Mouse (Mus musculus): ENCODE measurements around the gene Cdk5r1. TPM values are rescaled to one million over a fixed set of nuclear protein-coding genes. Genes with fewer than 3 reads are reported as not detected.
A peak's percentile ranks its signal among the peaks of the same experiment; 100 is the strongest.

The Cdk5r1 gene
- 12.3 and 12.6 TPM in 2 replicates for polyA plus RNA-seq (2012; rRNA removed)
- 2.8 and 3.0 TPM in 2 replicates for polyA plus RNA-seq (2014; fragmentation: Nextera tagmentation; extraction: Ambion mirVana)

DNA sequence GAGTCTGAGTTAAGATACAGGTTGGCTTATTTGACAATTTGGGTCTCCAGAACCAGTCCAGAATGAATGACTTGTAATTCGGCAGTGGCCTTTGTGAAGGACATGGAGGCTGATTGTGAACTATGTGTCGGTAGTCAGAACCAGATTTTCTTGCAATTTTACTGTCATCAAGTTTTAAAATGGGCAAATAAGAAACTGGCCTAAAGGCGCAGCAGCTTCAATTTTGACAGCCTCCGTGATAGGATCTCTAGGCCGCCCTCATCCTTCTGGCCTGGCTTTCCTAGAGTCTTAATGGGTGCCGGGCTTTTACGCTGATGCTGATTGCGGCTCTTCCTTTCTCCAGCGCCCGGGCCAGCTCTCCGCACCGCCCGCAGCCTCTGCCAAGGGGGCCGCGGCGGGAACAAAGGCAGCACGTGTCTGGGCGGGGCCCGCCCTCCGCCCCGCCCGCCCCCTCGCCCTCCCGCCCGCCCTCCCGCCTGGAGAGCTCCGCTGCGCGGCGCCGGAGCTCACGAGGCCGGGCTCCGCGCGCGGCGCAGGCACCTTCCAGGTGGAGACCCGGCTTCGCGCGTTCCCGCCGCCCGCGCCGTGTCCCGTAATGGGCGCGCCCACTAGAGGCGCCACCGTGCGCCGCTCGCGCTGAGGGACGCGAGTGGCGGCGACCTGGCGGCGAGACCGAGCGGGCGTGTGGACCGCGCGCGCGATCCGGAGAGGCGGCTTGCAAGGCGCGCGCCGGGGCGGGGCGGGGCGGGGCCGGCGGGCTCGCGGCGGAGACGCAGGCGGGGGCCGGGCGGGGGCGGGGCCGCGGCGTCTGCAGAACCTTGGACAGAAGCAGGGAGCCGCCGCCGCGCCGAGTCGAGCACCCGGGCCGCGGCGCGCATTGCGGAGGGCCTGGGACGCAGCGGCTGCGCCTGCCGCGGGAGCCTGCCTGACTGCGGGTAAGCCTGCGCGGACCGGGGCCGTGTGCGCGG lies at the start of gene Cdk5r1:
Gene Cdk5r1, plus strand, starts transcription at position 802 of the 968 bp plus-strand sequence.
- peak; percentile 88 for ATAC-seq (ENCODE audit: low FRiP score, low read depth)
- peak within 1 kb of the TSS; percentile 97 for H3K4me2 ChIP-seq (replicated peaks; ENCODE audit: low read depth, low read length, severe bottlenecking)
- peak within 1 kb of the TSS; percentile 75 for H3K4me3 ChIP-seq (replicated peaks; ENCODE audit: low read length)
- DNase-seq (ENCODE audit: low spot score) = peak; percentile 81
- H3K27me3 ChIP-seq (ENCODE audit: control insufficient read depth, insufficient read depth, low read length) = no peaks in the 10 kb centered on the region
- TF ChIP-seq POLR2A (IDR thresholded peaks at IDR 0.05; ENCODE audit: borderline replicate concordance, extremely low read depth, insufficient read depth, insufficient read length) = 0 out of 2 replicates have a peak, but pooled peaks have one; percentile 13
- peak within 1 kb of the TSS; percentile 65 for H3K27ac ChIP-seq (replicated peaks; ENCODE audit: low read depth, low read length)
- peaks cover 18% of the 10 kb centered on the region for H3K4me1 ChIP-seq (ENCODE audit: control insufficient read depth, insufficient read depth, low read length)
- H3K36me3 ChIP-seq (ENCODE audit: control insufficient read depth, insufficient read depth, low read length) = peaks cover 27% of the 10 kb centered on the region
- no peaks in the 10 kb centered on the region for H3K9me3 ChIP-seq (ENCODE audit: control insufficient read depth, low read length)
- peak within 1 kb of the TSS; percentile 69 for H3K9ac ChIP-seq (ENCODE audit: low read depth, low read length, severe bottlenecking)
- 2% methylated on average over 45 of the region's 116 CpGs for WGBS

DNA sequence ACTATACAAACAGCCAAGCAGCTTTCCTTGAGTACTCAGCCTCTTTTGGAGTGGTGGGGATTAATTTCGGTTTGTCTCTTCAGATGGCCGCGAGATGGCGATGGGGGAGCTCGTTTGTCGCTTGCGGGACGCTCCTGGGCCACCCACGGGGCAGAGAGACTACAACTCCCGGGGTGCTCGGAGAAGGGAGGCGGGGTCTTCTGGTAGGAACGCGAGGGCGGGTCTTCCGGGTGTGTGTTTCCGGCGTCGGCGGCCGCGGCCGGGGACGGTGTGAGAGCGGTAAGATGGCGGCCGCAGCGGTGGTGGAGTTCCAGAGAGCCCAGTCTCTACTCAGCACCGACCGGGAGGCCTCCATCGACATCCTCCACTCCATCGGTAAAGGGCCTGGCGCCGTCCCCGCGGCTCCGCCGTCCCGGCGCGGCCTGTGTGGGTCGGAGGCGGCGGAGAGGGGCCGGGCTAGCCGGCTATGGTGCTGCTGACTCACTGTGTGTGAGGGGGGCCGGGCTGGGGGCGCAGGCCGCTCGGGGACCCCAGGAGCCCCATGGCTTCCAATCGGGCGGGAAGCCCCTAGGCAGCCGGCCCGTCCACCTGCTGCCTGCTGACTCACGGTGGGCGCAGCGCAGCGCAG lies 48.3 kb upstream of the Cdk5r1 start, which contains the start of gene Psmd11:
Gene Psmd11, plus strand, starts transcription at position 235 of the 628 bp plus-strand sequence.
- H3K4me2 ChIP-seq (replicated peaks; ENCODE audit: low read depth, low read length, severe bottlenecking) = peak within 1 kb of the TSS; percentile 80
- H3K36me3 ChIP-seq (ENCODE audit: control insufficient read depth, insufficient read depth, low read length) = peaks cover 17% of the 10 kb centered on the region
- H3K4me1 ChIP-seq (ENCODE audit: control insufficient read depth, insufficient read depth, low read length) = peaks cover 4% of the 10 kb centered on the region
- peak within 1 kb of the TSS; percentile 81 for H3K4me3 ChIP-seq (replicated peaks; ENCODE audit: low read length)
- H3K27ac ChIP-seq (replicated peaks; ENCODE audit: low read depth, low read length) = peak within 1 kb of the TSS; percentile 85
- H3K9me3 ChIP-seq (ENCODE audit: control insufficient read depth, low read length) = no peaks in the 10 kb centered on the region
- peak; percentile 99 for ATAC-seq (ENCODE audit: low FRiP score, low read depth)
- no peak; the same call in 1 of the 2 replicates for TF ChIP-seq POLR2A (IDR thresholded peaks at IDR 0.05; ENCODE audit: borderline replicate concordance, extremely low read depth, insufficient read depth, insufficient read length)
- peak; percentile 96 for DNase-seq (ENCODE audit: low spot score)
- H3K9ac ChIP-seq (ENCODE audit: low read depth, low read length, severe bottlenecking) = peak within 1 kb of the TSS; percentile 88
- WGBS = 3% methylated on average over 39 of the region's 58 CpGs
- no peaks in the 10 kb centered on the region for H3K27me3 ChIP-seq (ENCODE audit: control insufficient read depth, insufficient read depth, low read length)

DNA sequence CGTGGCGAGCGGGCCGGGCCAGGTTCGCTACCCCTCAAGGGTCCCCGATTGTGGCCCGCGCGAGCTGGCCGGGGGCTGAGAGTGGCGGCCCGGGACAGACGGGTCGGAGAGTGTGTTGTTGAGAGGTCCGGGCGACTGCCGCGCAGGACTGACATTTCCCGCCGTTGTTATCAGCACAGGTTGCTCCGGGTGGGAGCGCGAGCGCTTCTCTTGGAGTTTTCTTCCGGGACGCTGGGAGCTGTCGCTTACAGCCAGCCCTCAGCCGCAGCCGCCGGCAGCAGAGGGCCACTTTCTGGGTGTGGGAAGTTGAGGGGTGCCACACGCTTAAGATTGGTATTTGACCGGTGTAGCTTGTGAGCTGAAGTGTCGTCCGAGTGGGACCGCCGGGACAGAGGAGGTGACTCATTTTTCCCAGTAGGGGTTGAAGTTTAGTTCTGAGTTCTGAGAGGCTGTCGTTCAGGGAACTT lies 47.8 kb upstream of the Cdk5r1 start:
- peak overlapping the region; percentile 88 for H3K9ac ChIP-seq (ENCODE audit: low read depth, low read length, severe bottlenecking)
- H3K4me1 ChIP-seq (ENCODE audit: control insufficient read depth, insufficient read depth, low read length) = peaks cover 4% of the 10 kb centered on the region
- peak overlapping the region; percentile 81 for H3K4me3 ChIP-seq (replicated peaks; ENCODE audit: low read length)
- no peaks in the 10 kb centered on the region for H3K9me3 ChIP-seq (ENCODE audit: control insufficient read depth, low read length)
- ATAC-seq (ENCODE audit: low FRiP score, low read depth) (no peak; the same call in 1 of the 2 replicates), DNase-seq (ENCODE audit: low spot score) (no peak)
- H3K27ac ChIP-seq (replicated peaks; ENCODE audit: low read depth, low read length) = peak overlapping the region; percentile 85
- H3K27me3 ChIP-seq (ENCODE audit: control insufficient read depth, insufficient read depth, low read length) = no peaks in the 10 kb centered on the region
- peaks cover 23% of the 10 kb centered on the region for H3K36me3 ChIP-seq (ENCODE audit: control insufficient read depth, insufficient read depth, low read length)
- peak overlapping the region; percentile 80 for H3K4me2 ChIP-seq (replicated peaks; ENCODE audit: low read depth, low read length, severe bottlenecking)
- under 1% methylated on average over 30 of the region's 37 CpGs for WGBS
- TF ChIP-seq POLR2A (IDR thresholded peaks at IDR 0.05; ENCODE audit: borderline replicate concordance, extremely low read depth, insufficient read depth, insufficient read length) = no peak

DNA sequence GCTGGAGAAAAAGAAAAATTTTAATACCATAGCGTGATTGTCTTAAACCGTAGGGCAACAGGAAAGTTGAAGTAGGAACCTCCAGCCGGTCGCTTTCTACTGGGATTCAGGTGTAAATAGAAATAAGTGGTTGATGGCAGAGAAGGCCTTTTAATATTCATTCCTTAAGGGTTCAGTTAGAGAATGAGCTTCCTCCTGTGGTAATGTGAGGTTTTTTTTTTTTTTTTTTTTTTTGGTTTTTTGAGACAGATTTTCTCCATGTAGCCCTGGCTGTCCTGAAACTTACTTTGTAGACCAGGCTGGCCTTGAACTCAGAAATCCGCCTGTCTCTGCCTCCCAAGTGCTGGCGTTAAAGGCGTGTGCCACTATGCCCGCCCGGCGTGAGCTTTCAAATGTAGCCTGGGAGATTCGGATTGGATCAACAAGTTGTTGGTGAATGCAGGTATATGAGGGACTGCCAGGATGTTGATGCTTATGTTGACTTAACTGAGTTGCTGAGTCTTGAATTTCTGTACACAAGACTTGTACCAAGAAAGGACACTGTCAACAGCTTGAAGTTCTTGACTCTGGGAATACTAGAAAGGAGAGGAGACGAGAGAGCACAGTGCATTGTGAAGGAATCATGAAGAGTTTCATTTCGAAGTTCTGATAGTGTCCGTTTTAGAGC lies 47.2 kb upstream of the Cdk5r1 start:
- H3K27ac ChIP-seq (replicated peaks; ENCODE audit: low read depth, low read length) = no peak overlapping the region
- H3K9me3 ChIP-seq (ENCODE audit: control insufficient read depth, low read length) = no peaks in the 10 kb centered on the region
- H3K4me2 ChIP-seq (replicated peaks; ENCODE audit: low read depth, low read length, severe bottlenecking) = peak overlapping the region; percentile 80
- H3K9ac ChIP-seq (ENCODE audit: low read depth, low read length, severe bottlenecking) = peak overlapping the region; percentile 88
- H3K27me3 ChIP-seq (ENCODE audit: control insufficient read depth, insufficient read depth, low read length) = no peaks in the 10 kb centered on the region
- DNase-seq (ENCODE audit: low spot score) = no peak
- TF ChIP-seq POLR2A (IDR thresholded peaks at IDR 0.05; ENCODE audit: borderline replicate concordance, extremely low read depth, insufficient read depth, insufficient read length) = no peak
- no peak for ATAC-seq (ENCODE audit: low FRiP score, low read depth)
- H3K4me1 ChIP-seq (ENCODE audit: control insufficient read depth, insufficient read depth, low read length) = peaks cover 4% of the 10 kb centered on the region
- H3K4me3 ChIP-seq (replicated peaks; ENCODE audit: low read length) = peak overlapping the region; percentile 81
- WGBS = 63% methylated on average over 14 of the region's 14 CpGs
- peaks cover 26% of the 10 kb centered on the region for H3K36me3 ChIP-seq (ENCODE audit: control insufficient read depth, insufficient read depth, low read length)

Data from limb, embryonic 14.5 days (tissue).